Mouse (Mus musculus) testis, adult 2 months (tissue): ENCODE measurements around the gene Cnot1. TPM values are rescaled to one million over a fixed set of nuclear protein-coding genes. Genes with fewer than 3 reads are reported as not detected.

Source experiments
- H3K27ac ChIP-seq: fragments of 200-500 bp; 2 replicates; pipeline ENCODE4 v1.5.1; 2012; ENCODE audit warnings: low read depth, low read length; ENCODE audit not compliant: control insufficient read depth, insufficient read depth
- H3K27me3 ChIP-seq: fragments of 200-500 bp; 2 replicates; pipeline ENCODE4 v1.6.1; 2012; ENCODE audit warnings: mild to moderate bottlenecking, low read length, moderate library complexity; ENCODE audit not compliant: control insufficient read depth, insufficient read depth
- H3K36me3 ChIP-seq: fragments of 200-500 bp; 2 replicates; pipeline ENCODE4 v1.6.1; 2012; ENCODE audit warnings: mild to moderate bottlenecking, low read length; ENCODE audit not compliant: control insufficient read depth, insufficient read depth
- H3K4me1 ChIP-seq: fragments of 200-500 bp; 2 replicates; pipeline ENCODE4 v1.6.1; 2012; ENCODE audit warnings: low read length; ENCODE audit not compliant: control insufficient read depth, insufficient read depth
- H3K4me3 ChIP-seq: fragments of 200-500 bp; 2 replicates; pipeline ENCODE4 v1.5.1; 2012; ENCODE audit warnings: low read depth, mild to moderate bottlenecking, low read length, moderate library complexity, mixed read lengths; ENCODE audit not compliant: control insufficient read depth
- CTCF ChIP-seq: fragments of 200-500 bp; IDR thresholded peaks from 2 replicates; pipeline ENCODE4 v1.5.1; 2012; ENCODE audit warnings: low read depth, mild to moderate bottlenecking, inconsistent platforms, low read length, moderate library complexity; ENCODE audit not compliant: control insufficient read depth, insufficient read depth, insufficient replicate concordance
- POLR2A ChIP-seq: fragments of 200-500 bp; IDR thresholded peaks from 2 replicates; pipeline ENCODE4 v1.6.1; 2012; ENCODE audit warnings: low read depth, mild to moderate bottlenecking, inconsistent platforms, low read length, moderate library complexity; ENCODE audit not compliant: control insufficient read depth
- polyA plus RNA-seq: library from polyadenylated mRNA; depleted of rRNA; stranded (reverse); fragments of >200 nt; gene quantifications from 2 replicates; pipeline ENCODE4 v1.2.3, GENCODE M21; 2012; rRNA removed

Gene Cnot1
- polyA plus RNA-seq: 205 and 236 TPM in 2 replicates

DNA sequence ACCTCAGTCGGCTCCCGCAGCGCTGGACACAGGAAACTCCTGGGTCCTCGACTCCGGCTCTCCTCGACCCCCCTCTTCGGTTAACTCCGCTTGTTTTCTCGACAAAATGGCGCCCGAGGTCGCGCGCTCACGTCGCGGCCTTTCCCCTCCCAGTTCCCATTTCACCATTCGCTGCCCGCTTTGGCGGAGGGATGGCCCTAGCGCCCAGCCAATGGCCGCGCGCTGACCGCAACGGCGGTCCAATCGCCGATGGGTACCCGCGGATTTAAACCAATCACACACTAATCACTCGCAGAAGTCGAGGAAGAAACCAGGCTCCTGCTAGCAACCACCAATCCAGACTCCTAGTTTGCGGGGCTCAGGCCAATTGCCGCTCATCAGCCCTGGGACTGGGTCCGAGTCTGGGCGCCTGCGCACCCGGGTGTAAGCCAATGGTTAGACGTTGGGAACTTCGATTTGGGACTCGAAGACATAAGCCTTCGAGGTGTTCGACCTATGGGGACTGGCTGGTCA lies at the start of gene Cnot1:
Gene Cnot1 (minus strand): TSS at position 134 of the 513 bp plus-strand sequence.
- peak within 1 kb of the TSS; percentile 96 for H3K27ac ChIP-seq
- peak within 1 kb of the TSS; percentile 92 for H3K4me3 ChIP-seq
- H3K27me3 ChIP-seq: no peaks in the 10 kb centered on the region
- no peaks in the 10 kb centered on the region; the same call in 1 of the 2 replicates for H3K36me3 ChIP-seq
- no peak for TF ChIP-seq CTCF
- peak; percentile 56 for TF ChIP-seq POLR2A
- H3K4me1 ChIP-seq: peaks cover 8% of the 10 kb centered on the region; the same call in 1 of the 2 replicates

DNA sequence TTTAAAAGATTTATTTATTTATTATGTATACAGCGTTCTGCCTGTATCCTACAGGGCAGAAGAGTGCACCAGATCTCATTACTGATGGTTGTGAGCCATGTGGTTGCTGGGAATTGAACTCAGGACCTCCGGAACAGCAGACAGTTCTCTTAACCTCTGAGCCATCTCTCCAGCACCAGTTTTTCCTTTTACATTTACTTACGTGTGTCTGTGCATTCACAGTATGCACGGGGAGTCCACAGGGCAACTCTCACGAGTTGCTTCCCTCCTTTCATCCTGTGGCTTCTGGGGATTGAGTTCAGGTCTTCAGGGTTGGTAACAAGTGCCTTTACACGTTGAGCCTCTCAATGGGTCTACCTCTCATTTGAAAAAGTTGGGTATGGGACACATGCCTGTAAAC lies 46.9 kb upstream of the Cnot1 start:
- no peak for TF ChIP-seq POLR2A
- no peak for TF ChIP-seq CTCF
- Histone ChIP-seq H3K27ac (no peak overlapping the region), H3K4me3 (no peak overlapping the region), H3K27me3 (no peaks in the 10 kb centered on the region), H3K4me1 (peaks cover 10% of the 10 kb centered on the region), H3K36me3 (no peaks in the 10 kb centered on the region)

DNA sequence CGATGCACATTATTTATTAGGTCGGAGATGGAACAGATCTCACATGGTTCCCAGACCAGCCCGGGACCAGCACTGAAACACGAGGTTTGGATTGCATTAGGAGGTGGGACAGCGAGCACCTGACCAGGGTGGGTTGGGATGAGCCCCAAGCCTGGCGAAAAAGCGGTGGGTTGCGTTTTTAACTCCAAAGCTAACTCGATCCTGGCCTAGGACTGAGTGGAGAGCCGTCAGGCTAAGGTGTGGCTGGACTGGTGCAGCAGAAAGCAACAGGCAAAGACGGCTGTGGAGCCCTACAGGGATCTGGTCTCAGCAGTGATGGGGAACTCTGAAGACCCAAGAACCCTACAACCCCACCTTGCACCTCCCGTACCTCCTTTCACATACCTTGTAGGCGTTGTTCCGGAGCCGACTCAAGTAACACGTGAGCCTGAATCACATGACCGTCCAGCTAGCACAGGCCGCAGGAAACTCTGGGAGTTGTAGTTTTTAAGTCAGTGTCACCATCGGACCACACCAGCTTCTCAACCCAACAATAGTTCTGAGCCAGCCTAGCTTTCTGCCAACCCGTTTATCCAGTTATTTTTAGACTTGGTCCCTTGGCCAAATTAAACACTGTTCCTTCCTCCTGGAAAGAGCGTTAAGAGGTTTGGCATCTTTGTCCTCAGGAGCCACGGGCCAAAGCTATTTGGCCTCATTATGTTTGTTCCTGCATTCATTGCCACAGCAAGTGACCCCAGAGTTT lies 46.0 kb upstream of the Cnot1 start, which contains the start of gene Slc38a7:
Gene Slc38a7 (minus strand): TSS at position 438 of the 742 bp plus-strand sequence.
- Histone ChIP-seq H3K27me3 (no peaks in the 10 kb centered on the region), H3K4me3 (peak within 1 kb of the TSS; percentile 66), H3K27ac (no peak within 1 kb of the TSS), H3K36me3 (no peaks in the 10 kb centered on the region), H3K4me1 (peaks cover 13% of the 10 kb centered on the region)
- TF ChIP-seq POLR2A (no peak), CTCF (no peak)

DNA sequence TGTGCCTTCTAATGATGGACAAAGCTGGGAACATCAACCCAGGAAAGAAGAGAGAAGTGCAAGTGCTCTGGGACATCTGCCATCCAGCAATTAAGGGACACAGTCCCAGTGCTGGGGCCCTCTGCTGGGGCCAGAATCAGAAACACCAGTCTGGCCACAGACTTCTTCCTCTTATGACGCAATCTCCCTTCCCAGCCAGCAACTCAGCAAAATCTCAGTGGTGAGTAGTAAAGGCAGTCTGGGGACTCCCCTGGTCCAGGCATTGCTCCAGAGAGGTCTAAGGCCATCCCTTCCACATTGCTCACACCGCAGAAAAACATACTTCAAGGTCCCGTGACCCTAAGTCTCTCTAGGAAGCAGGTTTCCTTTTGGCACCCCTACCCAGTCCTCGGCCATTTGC lies 45.0 kb upstream of the Cnot1 start:
- H3K27ac ChIP-seq: no peak overlapping the region
- no peak overlapping the region for H3K4me3 ChIP-seq
- peaks cover 14% of the 10 kb centered on the region for H3K4me1 ChIP-seq
- no peaks in the 10 kb centered on the region for H3K36me3 ChIP-seq
- no peaks in the 10 kb centered on the region for H3K27me3 ChIP-seq
- TF ChIP-seq CTCF: no peak
- no peak for TF ChIP-seq POLR2A

DNA sequence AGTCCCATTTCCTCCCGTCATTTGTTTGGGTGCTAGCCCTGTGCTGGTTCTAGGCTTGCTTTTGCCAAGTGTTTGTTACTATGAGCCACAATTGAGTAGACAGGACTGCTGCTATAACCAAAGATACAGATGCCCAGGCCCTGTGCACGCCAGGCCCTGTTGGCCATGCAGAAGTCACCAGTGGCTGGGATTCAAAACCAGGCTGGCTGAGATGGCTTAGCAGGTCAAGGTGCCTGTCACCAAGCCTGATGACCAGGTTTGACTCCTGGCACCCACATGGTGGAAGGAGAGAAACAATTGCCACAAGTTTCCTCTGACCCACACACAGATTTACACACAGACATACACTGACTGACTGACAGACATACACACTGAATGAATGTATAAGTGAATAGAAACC lies 43.1 kb upstream of the Cnot1 start:
- no peak overlapping the region for H3K4me3 ChIP-seq
- no peaks in the 10 kb centered on the region for H3K27me3 ChIP-seq
- TF ChIP-seq CTCF (no peak), POLR2A (no peak)
- no peak overlapping the region for H3K27ac ChIP-seq
- no peaks in the 10 kb centered on the region for H3K36me3 ChIP-seq
- peaks cover 14% of the 10 kb centered on the region for H3K4me1 ChIP-seq

DNA sequence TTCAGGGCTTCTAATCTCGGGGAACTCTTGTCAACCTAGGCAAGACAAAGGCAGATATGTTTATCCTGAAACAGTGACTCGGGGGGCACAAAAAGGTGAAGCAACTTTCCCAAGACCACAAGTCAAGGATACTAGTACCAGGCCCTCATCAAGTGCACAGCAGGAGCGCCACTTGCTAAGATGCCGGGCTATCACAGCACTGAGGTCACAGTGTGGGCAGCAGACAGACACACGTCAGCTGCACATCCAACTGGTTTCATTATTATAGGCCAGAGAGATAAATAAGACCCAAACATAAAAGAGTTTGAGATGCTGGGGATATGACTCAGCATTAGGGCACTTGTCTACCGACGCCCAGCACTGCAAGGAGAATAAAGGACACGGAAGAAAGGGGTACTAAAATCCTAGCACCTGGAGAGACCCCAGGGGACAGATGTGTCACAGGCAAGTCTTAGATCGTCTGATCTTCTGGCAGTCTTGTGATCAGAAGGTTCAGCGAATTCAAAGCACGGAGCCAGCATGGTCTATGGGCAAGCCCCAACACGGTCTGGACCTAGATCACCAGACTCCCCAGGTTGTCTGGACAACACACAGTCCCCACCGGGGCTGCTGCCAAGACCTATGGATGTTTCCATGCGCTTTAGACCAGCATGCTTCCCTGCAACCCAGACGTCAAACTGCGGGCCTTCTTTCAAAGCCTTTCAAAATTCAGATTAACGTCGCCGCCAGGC lies 41.6 kb upstream of the Cnot1 start:
- no peaks in the 10 kb centered on the region for H3K27me3 ChIP-seq
- H3K4me1 ChIP-seq: peaks cover 14% of the 10 kb centered on the region
- no peak overlapping the region; the same call in 1 of the 2 replicates for H3K4me3 ChIP-seq
- H3K36me3 ChIP-seq: no peaks in the 10 kb centered on the region
- H3K27ac ChIP-seq: no peak overlapping the region
- no peak for TF ChIP-seq CTCF
- TF ChIP-seq POLR2A: no peak

DNA sequence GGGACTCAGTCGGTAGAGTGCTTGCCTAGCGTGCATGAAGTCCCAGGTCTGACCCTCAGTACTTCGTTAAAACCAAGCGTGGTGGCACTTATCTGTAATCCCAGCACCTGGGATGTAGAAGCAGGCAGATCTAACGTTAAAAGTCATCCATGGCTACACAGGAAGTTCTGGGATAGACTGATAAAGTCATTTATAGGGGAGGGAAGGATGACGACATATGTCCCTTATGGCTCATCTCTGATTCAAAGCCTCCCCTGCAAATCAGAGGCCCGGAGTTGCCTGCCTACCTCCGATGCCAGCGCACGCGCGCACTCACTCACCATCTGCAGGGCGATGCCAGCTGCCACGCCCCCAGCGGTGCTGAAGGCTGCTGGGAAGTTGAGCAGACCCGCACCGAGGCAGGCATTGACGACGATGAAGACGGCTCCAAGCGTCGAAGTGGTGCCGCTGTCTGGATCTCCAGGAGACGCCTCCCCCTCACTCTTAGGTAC lies 40.8 kb upstream of the Cnot1 start:
- TF ChIP-seq CTCF (no peak), POLR2A (no peak)
- H3K4me3 ChIP-seq: peak overlapping the region; percentile 12
- peaks cover 12% of the 10 kb centered on the region for H3K4me1 ChIP-seq
- no peaks in the 10 kb centered on the region for H3K27me3 ChIP-seq
- H3K36me3 ChIP-seq: no peaks in the 10 kb centered on the region
- H3K27ac ChIP-seq: no peak overlapping the region
